Mouse (Mus musculus): Measurements from ENCODE around the gene Ralbp1.

The Ralbp1 gene

GRCm38 (mm10) chr17:65850487-65850886, 35.1 kb downstream of the Ralbp1 start:
- no peak for DNase-seq (ENCODE audit: low spot score in 2 of 2)

- no peak for DNase-seq (ENCODE audit: low spot score in 2 of 2)
These were observed 37.7 kb downstream of the Ralbp1 start for GRCm38 (mm10) chr17:65847694-65848449.

- no peak for DNase-seq (ENCODE audit: low spot score in 2 of 2)
These were observed 40.2 kb downstream of the Ralbp1 start for GRCm38 (mm10) chr17:65845423-65845822.

GRCm38 (mm10) chr17:65842669-65843381, 42.8 kb downstream of the Ralbp1 start:
- no peak for DNase-seq (ENCODE audit: low spot score in 2 of 2)

- DNase-seq (ENCODE audit: low spot score in 2 of 2) = no peak
These were observed 45.9 kb downstream of the Ralbp1 start for GRCm38 (mm10) chr17:65839541-65840256.

GRCm38 (mm10) chr17:65836746-65837145, 48.9 kb downstream of the Ralbp1 start:
- DNase-seq (ENCODE audit: low spot score in 2 of 2) = no peak

GRCm38 (mm10) chr17:65833891-65834290, 51.7 kb downstream of the Ralbp1 start:
- DNase-seq (ENCODE audit: low spot score in 2 of 2) = no peak

GRCm38 (mm10) chr17:65830216-65830863, 55.3 kb downstream of the Ralbp1 start:
- no peak for DNase-seq (ENCODE audit: low spot score in 2 of 2)

GRCm38 (mm10) chr17:65828951-65829350, 56.6 kb downstream of the Ralbp1 start:
- DNase-seq (ENCODE audit: low spot score in 2 of 2) = no peak

GRCm38 (mm10) chr17:65827904-65828303, 57.7 kb downstream of the Ralbp1 start:
- DNase-seq (ENCODE audit: low spot score in 2 of 2) = no peak

GRCm38 (mm10) chr17:65827119-65827840, 58.3 kb downstream of the Ralbp1 start:
- no peak for DNase-seq (ENCODE audit: low spot score in 2 of 2)

- DNase-seq (ENCODE audit: low spot score in 2 of 2) = no peak
These were observed 59.3 kb downstream of the Ralbp1 start for GRCm38 (mm10) chr17:65826257-65826656.

GRCm38 (mm10) chr17:65824246-65824645, 61.4 kb downstream of the Ralbp1 start:
- no peak for DNase-seq (ENCODE audit: low spot score in 2 of 2)

GRCm38 (mm10) chr17:65822423-65822822, 63.2 kb downstream of the Ralbp1 start:
- no peak for DNase-seq (ENCODE audit: low spot score in 2 of 2)

- no peak for DNase-seq (ENCODE audit: low spot score in 2 of 2)
These were observed 65.4 kb downstream of the Ralbp1 start for GRCm38 (mm10) chr17:65820197-65820596.

GRCm38 (mm10) chr17:65813763-65814162, 71.8 kb downstream of the Ralbp1 start:
- DNase-seq (ENCODE audit: low spot score in 2 of 2) = no peak

- DNase-seq (ENCODE audit: low spot score in 2 of 2) = no peak
These were observed 74.6 kb downstream of the Ralbp1 start for GRCm38 (mm10) chr17:65811032-65811431.

- DNase-seq (ENCODE audit: low spot score in 2 of 2) = no peak
These were observed 79.2 kb downstream of the Ralbp1 start for GRCm38 (mm10) chr17:65806416-65806815.

GRCm38 (mm10) chr17:65805966-65806365, 79.6 kb downstream of the Ralbp1 start:
- no peak for DNase-seq (ENCODE audit: low spot score in 2 of 2)

- DNase-seq (ENCODE audit: low spot score in 2 of 2) = no peak
These were observed 83.6 kb downstream of the Ralbp1 start for GRCm38 (mm10) chr17:65802026-65802425.

- no peak for DNase-seq (ENCODE audit: low spot score in 2 of 2)
These were observed 85.1 kb downstream of the Ralbp1 start for GRCm38 (mm10) chr17:65800451-65800850.
